Mouse (Mus musculus): ENCODE data around the gene Ifitm6. TPM values are rescaled to one million over a fixed set of nuclear protein-coding genes. Genes with fewer than 3 reads are reported as not detected.

Ifitm6 gene
- total and polyA plus RNA-seq, 3 experiments, result not detected

DNA sequence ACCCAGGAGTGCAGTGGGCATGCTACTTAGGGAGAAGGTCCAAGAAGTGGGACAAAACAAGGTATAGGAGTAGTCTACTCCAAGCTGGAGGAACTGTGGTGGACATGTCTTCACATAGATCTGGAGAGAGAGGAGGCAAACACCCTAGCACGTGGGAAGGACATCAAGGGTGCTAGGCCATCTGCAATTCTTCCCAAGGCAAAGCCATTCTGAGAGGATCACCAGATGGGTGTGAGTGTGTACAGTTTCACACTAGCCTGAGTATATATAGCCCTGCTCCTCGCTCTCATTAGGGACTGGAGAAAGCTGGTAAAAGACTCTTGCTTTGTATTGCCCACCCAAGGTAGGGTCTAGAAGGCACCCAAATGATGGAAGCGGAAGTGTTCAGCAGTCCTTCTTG lies 45.6 kb upstream of the Ifitm6 start:
- Histone ChIP-seq H3K9me3 (replicated peaks; ENCODE audit: low read length) (no peaks in the 10 kb centered on the region), H3K4me1 (ENCODE audit: control insufficient read depth in 1 of 2, insufficient read depth in 2 of 2) (peaks cover 19 to 34% of the 10 kb centered on the region in 2 experiments), H3K4me3 (replicated peaks in 1 of 3; ENCODE audit: low read depth in 2 of 3, low read length in 2 of 3, poor library complexity in 1 of 3) (no peak overlapping the region), H3K27ac (ENCODE audit: insufficient read depth, low read depth) (no peak overlapping the region), H3K27me3 (replicated peaks) (peaks cover 96% of the 10 kb centered on the region), H3K4me2 (ENCODE audit: insufficient read depth, low read depth, poor library complexity, severe bottlenecking) (no peak overlapping the region), H3K36me3 (replicated peaks in 1 of 2; ENCODE audit: control insufficient read depth in 1 of 2, insufficient read depth in 1 of 2, low read length in 1 of 2) (peaks cover 0 to 3% of the 10 kb centered on the region in 2 experiments), H3K79me2 (replicated peaks; ENCODE audit: control insufficient read depth, extremely low read depth, insufficient read depth, poor library complexity, severe bottlenecking) (no peaks in the 10 kb centered on the region), H3K9ac (ENCODE audit: insufficient read depth, low read depth) (no peak overlapping the region)
- in situ Hi-C loops (cut with MboI; ENCODE audit: low pct_ligation_motif_present, low pct_unique_long_range_greater_than_20kb, low sequenced_read_pairs) (no loop called here), dilution Hi-C loops (cut with MboI; ENCODE audit: extremely low pct_ligation_motif_present, extremely low pct_unique_long_range_greater_than_20kb, low sequenced_read_pairs) (no loop called here)
- TF ChIP-seq CTCF (conservative IDR thresholded peaks at IDR 0.05 in 1 of 2, IDR thresholded peaks at IDR 0.05 in 1 of 2; ENCODE audit: low read depth in 2 of 2, low read length in 2 of 2), result no peak
- no peak for TF ChIP-seq HCFC1 (IDR thresholded peaks at IDR 0.05; ENCODE audit: low read depth, low read length)
- TF ChIP-seq RAD21 (IDR thresholded peaks at IDR 0.05; ENCODE audit: low read depth, low read length), result no peak
- TF ChIP-seq TBP (conservative IDR thresholded peaks at IDR 0.05; ENCODE audit: low read depth, low read length), result no peak
- TF ChIP-seq ELF1 (IDR thresholded peaks at IDR 0.05; ENCODE audit: low read depth, low read length), result no peak
- no peak for DNase-seq (ENCODE audit: extremely low read depth)

DNA sequence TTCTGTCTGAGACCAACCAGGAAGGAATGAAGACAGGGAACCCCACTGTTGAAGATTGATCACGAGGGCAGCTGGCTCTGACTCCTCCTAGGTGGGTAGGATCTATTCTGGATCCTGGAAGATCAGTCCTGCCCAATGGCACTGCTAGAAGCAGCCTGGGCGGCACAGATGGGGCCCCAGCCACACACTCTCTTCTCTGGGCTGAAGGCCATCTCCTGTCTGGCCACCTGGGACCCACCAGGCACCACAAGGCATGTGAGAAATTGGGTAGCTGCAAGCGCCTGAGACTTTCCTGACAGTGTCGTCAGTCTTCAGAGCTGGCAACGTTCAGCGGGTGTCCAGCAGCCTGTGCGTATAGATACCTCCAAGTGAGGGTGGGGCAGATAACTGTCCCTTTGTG lies 44.8 kb upstream of the Ifitm6 start:
- in situ Hi-C loops (cut with MboI; ENCODE audit: low pct_ligation_motif_present, low pct_unique_long_range_greater_than_20kb, low sequenced_read_pairs) (no loop called here), dilution Hi-C loops (cut with MboI; ENCODE audit: extremely low pct_ligation_motif_present, extremely low pct_unique_long_range_greater_than_20kb, low sequenced_read_pairs) (no loop called here)
- no peak overlapping the region for H3K4me2 ChIP-seq (ENCODE audit: insufficient read depth, low read depth, poor library complexity, severe bottlenecking)
- no peak overlapping the region for H3K4me3 ChIP-seq (replicated peaks in 1 of 3; ENCODE audit: low read depth in 2 of 3, low read length in 2 of 3, poor library complexity in 1 of 3)
- no peak for DNase-seq (ENCODE audit: extremely low read depth)
- H3K36me3 ChIP-seq (replicated peaks in 1 of 2; ENCODE audit: control insufficient read depth in 1 of 2, insufficient read depth in 1 of 2, low read length in 1 of 2), result peaks cover 0 to 2% of the 10 kb centered on the region in 2 experiments
- TF ChIP-seq ZKSCAN1 (IDR thresholded peaks at IDR 0.05; ENCODE audit: borderline replicate concordance, low read depth, low read length), result no peak
- no peak for TF ChIP-seq RCOR1 (conservative IDR thresholded peaks at IDR 0.05; ENCODE audit: low read depth, low read length)
- TF ChIP-seq ZNF384 (IDR thresholded peaks at IDR 0.05; ENCODE audit: low read depth, low read length), result no peak
- TF ChIP-seq ZMIZ1 (IDR thresholded peaks at IDR 0.05; ENCODE audit: low read depth, low read length), result no peak
- no peak for TF ChIP-seq ELF1 (IDR thresholded peaks at IDR 0.05; ENCODE audit: low read depth, low read length)
- TF ChIP-seq SMC3 (IDR thresholded peaks at IDR 0.05; ENCODE audit: low read depth, low read length), result no peak
- TF ChIP-seq USF1 (IDR thresholded peaks at IDR 0.05; ENCODE audit: low read depth, low read length), result no peak
- no peak for TF ChIP-seq CHD2 (IDR thresholded peaks at IDR 0.05; ENCODE audit: low read length)
- no peak for TF ChIP-seq UBTF (IDR thresholded peaks at IDR 0.05; ENCODE audit: low read depth, low read length)
- no peak for TF ChIP-seq TCF12 (IDR thresholded peaks at IDR 0.05; ENCODE audit: low read depth, low read length)
- no peak for TF ChIP-seq RAD21 (IDR thresholded peaks at IDR 0.05; ENCODE audit: low read depth, low read length)
- no peak for TF ChIP-seq E2F4 (IDR thresholded peaks at IDR 0.05; ENCODE audit: insufficient replicate concordance, low read depth, low read length)
- TF ChIP-seq NRF1 (IDR thresholded peaks at IDR 0.05; ENCODE audit: low read depth, low read length), result no peak
- no peak overlapping the region for H3K9ac ChIP-seq (ENCODE audit: insufficient read depth, low read depth)
- no peaks in the 10 kb centered on the region for H3K79me2 ChIP-seq (replicated peaks; ENCODE audit: control insufficient read depth, extremely low read depth, insufficient read depth, poor library complexity, severe bottlenecking)
- peaks cover 19 to 42% of the 10 kb centered on the region in 2 experiments for H3K4me1 ChIP-seq (ENCODE audit: control insufficient read depth in 1 of 2, insufficient read depth in 2 of 2)
- no peak overlapping the region for H3K27ac ChIP-seq (ENCODE audit: insufficient read depth, low read depth)
- H3K27me3 ChIP-seq (replicated peaks), result peaks cover 93% of the 10 kb centered on the region
- no peaks in the 10 kb centered on the region for H3K9me3 ChIP-seq (replicated peaks; ENCODE audit: low read length)
